Comparison of ENCODE assay signal across 10 mouse cellular contexts in genomic region chr11:95987854-95988447, GRCm38 (mm10). TPM values are rescaled to one million over a fixed set of nuclear protein-coding genes. Genes with fewer than 3 reads are reported as not detected.
A peak's percentile ranks its signal among the peaks of the same experiment; 100 is the strongest.
DNase-seq lines count a peak whose midpoint lies in the region; ATAC-seq lines count a peak whose summit lies in the region.
"Had no signal": no experiment of that assay in that cellular context is flagged by ENCODE, and none has a peak within 500 bp of the region (broad histone marks: within the 10 kb centered on the region; RNA-seq: fewer than 3 reads in every experiment).

No protein-coding gene starts in this region.

- WGBS in kidney, embryonic 15.5 days, result 64% methylated on average over 6 of the region's 6 CpGs
- WGBS in embryonic facial prominence, embryonic 14.5 days, result 59% methylated on average over 6 of the region's 6 CpGs
- WGBS in limb, embryonic 12.5 days, result 79% methylated on average over 6 of the region's 6 CpGs
- 80% methylated on average over 6 of the region's 6 CpGs for WGBS in midbrain, embryonic 14.5 days

- 0 out of 2 replicates have a peak overlapping the region, but pooled peaks have one; percentile 73 for H3K4me2 ChIP-seq in kidney, embryonic 15.5 days
- H3K4me2 ChIP-seq in embryonic facial prominence, embryonic 14.5 days (ENCODE audit: low read depth, low read length), result peak overlapping the region; percentile 85; the same call in 1 of the 2 replicates
- H3K4me2 ChIP-seq in limb, embryonic 12.5 days, result no peak overlapping the region
- no peak overlapping the region for H3K4me2 ChIP-seq in midbrain, embryonic 14.5 days (ENCODE audit: low read length)

- H3K9me3 ChIP-seq in kidney, embryonic 15.5 days (replicated peaks), result no peaks in the 10 kb centered on the region
- no peaks in the 10 kb centered on the region for H3K9me3 ChIP-seq in embryonic facial prominence, embryonic 14.5 days (ENCODE audit: control insufficient read depth, low read length)
- H3K9me3 ChIP-seq in limb, embryonic 12.5 days, result no peaks in the 10 kb centered on the region
- H3K9me3 ChIP-seq in midbrain, embryonic 14.5 days (ENCODE audit: control insufficient read depth, low read length), result no peaks in the 10 kb centered on the region

- H3K4me1 ChIP-seq in kidney, embryonic 15.5 days, result peaks cover 69% of the 10 kb centered on the region
- peaks cover 57% of the 10 kb centered on the region for H3K4me1 ChIP-seq in embryonic facial prominence, embryonic 14.5 days (ENCODE audit: control insufficient read depth, insufficient read depth, low read length)
- peaks cover 75% of the 10 kb centered on the region for H3K4me1 ChIP-seq in limb, embryonic 12.5 days (replicated peaks)
- peaks cover 38% of the 10 kb centered on the region for H3K4me1 ChIP-seq in midbrain, embryonic 14.5 days (ENCODE audit: control insufficient read depth, insufficient read depth, low read length)

- no peak overlapping the region for H3K9ac ChIP-seq in kidney, embryonic 15.5 days
- H3K9ac ChIP-seq in embryonic facial prominence, embryonic 14.5 days (ENCODE audit: low read depth, low read length), result 0 out of 2 replicates have a peak overlapping the region, but pooled peaks have one; percentile 31
- no peak overlapping the region for H3K9ac ChIP-seq in limb, embryonic 12.5 days (replicated peaks)
- H3K9ac ChIP-seq in midbrain, embryonic 14.5 days (replicated peaks; ENCODE audit: low read length), result no peak overlapping the region

- no peak for DNase-seq in kidney, adult 11 months
- peak; percentile 30 for DNase-seq in embryonic facial prominence, embryonic 14.5 days (ENCODE audit: low spot score)
- DNase-seq in midbrain, embryonic 14.5 days, result no peak
- DNase-seq in layer of hippocampus, adult 8-10 months (ENCODE audit: low spot score in 2 of 2), result no peak
- no peak for DNase-seq in thymus, postnatal 0 days (ENCODE audit: low spot score)

- no peak overlapping the region for H3K4me3 ChIP-seq in kidney, embryonic 15.5 days (replicated peaks)
- H3K4me3 ChIP-seq in embryonic facial prominence, embryonic 14.5 days (ENCODE audit: low read depth, low read length), result no peak overlapping the region
- H3K4me3 ChIP-seq in limb, embryonic 12.5 days (replicated peaks), result no peak overlapping the region
- no peak overlapping the region for H3K4me3 ChIP-seq in midbrain, embryonic 14.5 days (replicated peaks; ENCODE audit: low read depth, low read length)

- no peaks in the 10 kb centered on the region for H3K27me3 ChIP-seq in kidney, embryonic 15.5 days
- no peaks in the 10 kb centered on the region for H3K27me3 ChIP-seq in embryonic facial prominence, embryonic 14.5 days (replicated peaks; ENCODE audit: control insufficient read depth, insufficient read depth, low read length)
- H3K27me3 ChIP-seq in limb, embryonic 12.5 days, result no peaks in the 10 kb centered on the region
- no peaks in the 10 kb centered on the region for H3K27me3 ChIP-seq in midbrain, embryonic 14.5 days (ENCODE audit: control insufficient read depth, insufficient read depth, low read length)

- peaks cover 3% of the 10 kb centered on the region for H3K36me3 ChIP-seq in kidney, embryonic 15.5 days
- H3K36me3 ChIP-seq in embryonic facial prominence, embryonic 14.5 days (ENCODE audit: control insufficient read depth, insufficient read depth, low read length), result 0 out of 2 replicates have a peak, but pooled peaks cover 3% of the 10 kb centered on the region
- H3K36me3 ChIP-seq in limb, embryonic 12.5 days, result peaks cover 32% of the 10 kb centered on the region
- H3K36me3 ChIP-seq in midbrain, embryonic 14.5 days (ENCODE audit: control insufficient read depth, insufficient read depth, low read length), result no peaks in the 10 kb centered on the region

- H3K27ac ChIP-seq in kidney, embryonic 15.5 days, result peak overlapping the region; percentile 97
- H3K27ac ChIP-seq in embryonic facial prominence, embryonic 14.5 days (replicated peaks; ENCODE audit: low read depth, low read length), result peak overlapping the region; percentile 92; the same call in 1 of the 2 replicates
- H3K27ac ChIP-seq in limb, embryonic 12.5 days, result peak overlapping the region; percentile 99; the same call in 1 of the 2 replicates
- H3K27ac ChIP-seq in midbrain, embryonic 14.5 days (replicated peaks; ENCODE audit: low read depth, low read length), result 0 out of 2 replicates have a peak overlapping the region, but pooled peaks have one; percentile 13

- no peak for ATAC-seq in kidney, embryonic 15.5 days (replicated peaks; ENCODE audit: low FRiP score)
- ATAC-seq in embryonic facial prominence, embryonic 14.5 days (ENCODE audit: low read depth), result no peak; the same call in 1 of the 2 replicates
- no peak for ATAC-seq in limb, embryonic 12.5 days (ENCODE audit: insufficient number of reproducible peaks, insufficient read depth, low FRiP score, low TSS enrichment, low read depth)
- ATAC-seq in midbrain, embryonic 14.5 days (ENCODE audit: low FRiP score, low TSS enrichment), result no peak

RNA-seq across cellular contexts. Expression of gene Igf2bp1, which starts 17.8 kb away (rescaled TPM):
- polyA plus RNA-seq in kidney, embryonic 15.5 days (2015; fragmentation: Nextera tagmentation; extraction: Ambion mirVana), result 53.8 and 57.9 TPM in 2 replicates
- 19.9 and 31.4 TPM in 2 replicates for polyA plus RNA-seq in embryonic facial prominence, embryonic 14.5 days (2014; fragmentation: Nextera tagmentation; extraction: Ambion mirVana)
- 110 and 122 TPM in 2 replicates for polyA plus RNA-seq in limb, embryonic 12.5 days (2016; fragmentation: Nextera tagmentation; extraction: Ambion mirVana)
- polyA plus RNA-seq in midbrain, embryonic 14.5 days (2014; fragmentation: Nextera tagmentation; extraction: Ambion mirVana), result 10.7 and 11.1 TPM in 2 replicates
- total RNA-seq in layer of hippocampus, adult 8-10 months (2022), result not detected
- polyA plus RNA-seq in thymus, postnatal 0 days (2015; fragmentation: Nextera tagmentation; extraction: Ambion mirVana), result 1.3 and 1.5 TPM in 2 replicates

RNA-seq across cellular contexts. Expression of gene Gip, which starts 36.4 kb away (rescaled TPM):
- not detected in 2 replicates for polyA plus RNA-seq in kidney, embryonic 15.5 days (2015; fragmentation: Nextera tagmentation; extraction: Ambion mirVana)
- polyA plus RNA-seq in embryonic facial prominence, embryonic 14.5 days (2014; fragmentation: Nextera tagmentation; extraction: Ambion mirVana), result not detected in 2 replicates
- not detected in 2 replicates for polyA plus RNA-seq in limb, embryonic 12.5 days (2016; fragmentation: Nextera tagmentation; extraction: Ambion mirVana)
- not detected in 2 replicates for polyA plus RNA-seq in midbrain, embryonic 14.5 days (2014; fragmentation: Nextera tagmentation; extraction: Ambion mirVana)
- total RNA-seq in layer of hippocampus, adult 8-10 months (2022), result not detected
- polyA plus RNA-seq in thymus, postnatal 0 days (2015; fragmentation: Nextera tagmentation; extraction: Ambion mirVana), result 3.1 and 3.8 TPM in 2 replicates
- total RNA-seq: layer of hippocampus, postnatal 14 days had no signal
- polyA plus RNA-seq: brain, embryonic 14.5 days; neural tube, embryonic 14.5 days had no signal

RNA-seq across cellular contexts. Expression of gene Snf8, which starts 46.7 kb away (rescaled TPM):
- polyA plus RNA-seq in kidney, embryonic 15.5 days (2015; fragmentation: Nextera tagmentation; extraction: Ambion mirVana), result 98.3 and 99.0 TPM in 2 replicates
- 33.4 and 36.6 TPM in 2 replicates for polyA plus RNA-seq in embryonic facial prominence, embryonic 14.5 days (2014; fragmentation: Nextera tagmentation; extraction: Ambion mirVana)
- polyA plus RNA-seq in limb, embryonic 12.5 days (2016; fragmentation: Nextera tagmentation; extraction: Ambion mirVana), result 89.8 and 103 TPM in 2 replicates
- 45.3 and 77.5 TPM in 2 replicates for polyA plus RNA-seq in midbrain, embryonic 14.5 days (2014; fragmentation: Nextera tagmentation; extraction: Ambion mirVana)
- total RNA-seq in layer of hippocampus, adult 8-10 months (2022), result 100 to 1,000 TPM in 1 of 4 experiments, 10 to 100 TPM in 3; 88.0 to 114 (median 95.9) TPM
- polyA plus RNA-seq in thymus, postnatal 0 days (2015; fragmentation: Nextera tagmentation; extraction: Ambion mirVana), result 128 and 144 TPM in 2 replicates

Comparison
In these comparisons a context has a peak if more than half of its experiments do, and no peak if none do; other contexts are left out.
1. H3K27ac ChIP-seq: peak in every context shown above with its lines; median percentile 99 in limb, embryonic 12.5 days; 97 in kidney, embryonic 15.5 days; 92 in embryonic facial prominence, embryonic 14.5 days; 13 in midbrain, embryonic 14.5 days.
2. H3K4me2 ChIP-seq: peak in kidney, embryonic 15.5 days (single experiment) and embryonic facial prominence, embryonic 14.5 days (single experiment); none in limb, embryonic 12.5 days (single experiment) and midbrain, embryonic 14.5 days (single experiment).